Mouse (Mus musculus) intestine, embryonic 15.5 days (tissue): Measurements from ENCODE around the gene Tenm4. TPM values are rescaled to one million over a fixed set of nuclear protein-coding genes. Genes with fewer than 3 reads are reported as not detected.

ENCODE experiments used
- ATAC-seq: fragments of 200-750 bp; cut with Nextera tagmentation; 2 replicates; pipeline ENCODE4 v1.8.0; 2017; ENCODE audit warnings: moderate TSS enrichment, moderate library complexity
- H3K27ac ChIP-seq: fragments of 300-500 bp; sonication (generic); 2 replicates; pipeline ENCODE4 v1.5.1; 2015; ENCODE audit warnings: mild to moderate bottlenecking, inconsistent platforms
- H3K27me3 ChIP-seq: fragments of 300-500 bp; sonication (generic); replicated peaks from 2 replicates; pipeline ENCODE4 v1.6.1; 2015; ENCODE audit warnings: inconsistent platforms
- H3K36me3 ChIP-seq: fragments of 300-500 bp; sonication (generic); 2 replicates; pipeline ENCODE4 v1.6.1; 2015; ENCODE audit warnings: inconsistent platforms
- H3K4me1 ChIP-seq: fragments of 300-500 bp; sonication (generic); replicated peaks from 2 replicates; pipeline ENCODE4 v1.6.1; 2015; ENCODE audit warnings: inconsistent platforms
- H3K4me2 ChIP-seq: fragments of 300-500 bp; sonication (generic); replicated peaks from 2 replicates; pipeline ENCODE4 v1.6.1; 2015; ENCODE audit warnings: mild to moderate bottlenecking, inconsistent platforms
- H3K4me3 ChIP-seq: fragments of 300-500 bp; sonication (generic); replicated peaks from 2 replicates; pipeline ENCODE4 v1.5.1; 2015; ENCODE audit warnings: inconsistent platforms
- H3K9ac ChIP-seq: fragments of 300-500 bp; sonication (generic); 2 replicates; pipeline ENCODE4 v1.6.1; 2015; ENCODE audit warnings: inconsistent platforms
- H3K9me3 ChIP-seq: fragments of 300-500 bp; sonication (generic); 2 replicates; pipeline ENCODE4 v1.6.1; 2016; ENCODE audit warnings: inconsistent platforms
- WGBS: fragments of 180-500 bp; shearing (Covaris S2); methylation state at CpG from one replicate; pipeline ENCODE4 v1.1.7; 2015; 5-methylcytosine and 5-hydroxymethylcytosine counted together
- polyA plus RNA-seq: library from polyadenylated mRNA; unstranded; fragments of >200 nt; fragmentation: Nextera tagmentation; extraction: Ambion mirVana; gene quantifications from 2 replicates; pipeline ENCODE4 v1.2.1, GENCODE M21; 2015

Tenm4 gene
- polyA plus RNA-seq, 1 experiment from 2014 or later = 22.0 TPM

GRCm38 (mm10) chr7:96565806-96566205 lies 394.8 kb downstream of the Tenm4 start:
- no peaks in the 10 kb centered on the region for H3K9me3 ChIP-seq
- H3K27me3 ChIP-seq = no peaks in the 10 kb centered on the region
- H3K4me2 ChIP-seq = no peak overlapping the region
- H3K4me1 ChIP-seq = peaks cover 10% of the 10 kb centered on the region; the same call in 1 of the 2 replicates
- H3K27ac ChIP-seq = no peak overlapping the region
- ATAC-seq = peak; percentile 34; the same call in 1 of the 2 replicates
- H3K9ac ChIP-seq = no peak overlapping the region
- WGBS = 45% methylated on average over 4 of the region's 4 CpGs
- H3K36me3 ChIP-seq = no peaks in the 10 kb centered on the region
- no peak overlapping the region for H3K4me3 ChIP-seq

- no peak for ATAC-seq
- no peak overlapping the region for H3K27ac ChIP-seq
- no peak overlapping the region for H3K4me3 ChIP-seq
- H3K4me2 ChIP-seq = no peak overlapping the region
- no peaks in the 10 kb centered on the region for H3K36me3 ChIP-seq
- peaks cover 10% of the 10 kb centered on the region; the same call in 1 of the 2 replicates for H3K4me1 ChIP-seq
- no peak overlapping the region for H3K9ac ChIP-seq
- H3K27me3 ChIP-seq = no peaks in the 10 kb centered on the region
- H3K9me3 ChIP-seq = no peaks in the 10 kb centered on the region
- whole genome bisulfite sequencing = 73% methylated on average over 4 of the region's 4 CpGs
Observed at GRCm38 (mm10) chr7:96566260-96566659, 395.2 kb downstream of the Tenm4 start.

- H3K4me2 ChIP-seq = no peak overlapping the region
- H3K9ac ChIP-seq = no peak overlapping the region
- H3K9me3 ChIP-seq = no peaks in the 10 kb centered on the region
- no peak overlapping the region for H3K4me3 ChIP-seq
- no peak for ATAC-seq
- H3K4me1 ChIP-seq = peaks cover 9% of the 10 kb centered on the region; the same call in 1 of the 2 replicates
- 91% methylated on average over 3 of the region's 3 CpGs for WGBS
- H3K27me3 ChIP-seq = no peaks in the 10 kb centered on the region
- H3K36me3 ChIP-seq = no peaks in the 10 kb centered on the region
- no peak overlapping the region for H3K27ac ChIP-seq
Observed at GRCm38 (mm10) chr7:96568034-96568433, 397.0 kb downstream of the Tenm4 start.

GRCm38 (mm10) chr7:96570965-96571364 lies 399.9 kb downstream of the Tenm4 start:
- H3K4me3 ChIP-seq = no peak overlapping the region
- H3K4me2 ChIP-seq = no peak overlapping the region
- no peaks in the 10 kb centered on the region for H3K9me3 ChIP-seq
- ATAC-seq = no peak
- no peaks in the 10 kb centered on the region for H3K36me3 ChIP-seq
- H3K27me3 ChIP-seq = no peaks in the 10 kb centered on the region
- no peak overlapping the region for H3K27ac ChIP-seq
- peaks cover 6% of the 10 kb centered on the region for H3K4me1 ChIP-seq
- H3K9ac ChIP-seq = no peak overlapping the region

- Histone ChIP-seq H3K9me3 (no peaks in the 10 kb centered on the region), H3K27ac (no peak overlapping the region), H3K36me3 (no peaks in the 10 kb centered on the region), H3K4me1 (peaks cover 6% of the 10 kb centered on the region), H3K4me2 (no peak overlapping the region), H3K27me3 (no peaks in the 10 kb centered on the region), H3K4me3 (no peak overlapping the region), H3K9ac (no peak overlapping the region)
- 96% methylated on average over 7 of the region's 7 CpGs for WGBS
- ATAC-seq = no peak
Observed at GRCm38 (mm10) chr7:96572995-96573394, 401.9 kb downstream of the Tenm4 start.

GRCm38 (mm10) chr7:96575202-96575650 lies 404.2 kb downstream of the Tenm4 start:
- Histone ChIP-seq H3K9ac (no peak overlapping the region), H3K9me3 (no peaks in the 10 kb centered on the region), H3K4me1 (peaks cover 6% of the 10 kb centered on the region), H3K27me3 (no peaks in the 10 kb centered on the region), H3K27ac (peak overlapping the region; percentile 48), H3K4me3 (no peak overlapping the region), H3K36me3 (no peaks in the 10 kb centered on the region), H3K4me2 (no peak overlapping the region)
- 29% methylated on average over 7 of the region's 7 CpGs for WGBS
- peak; percentile 84 for ATAC-seq

- Histone ChIP-seq H3K36me3 (no peaks in the 10 kb centered on the region), H3K27ac (no peak overlapping the region), H3K27me3 (no peaks in the 10 kb centered on the region), H3K4me2 (no peak overlapping the region), H3K4me3 (no peak overlapping the region), H3K4me1 (no peaks in the 10 kb centered on the region), H3K9ac (no peak overlapping the region), H3K9me3 (no peaks in the 10 kb centered on the region)
- ATAC-seq = no peak
- WGBS = 54% methylated on average over 6 of the region's 6 CpGs
Observed at GRCm38 (mm10) chr7:96582752-96583151, 411.7 kb downstream of the Tenm4 start.

GRCm38 (mm10) chr7:96587403-96587802 lies 416.4 kb downstream of the Tenm4 start:
- ATAC-seq = no peak
- H3K9me3 ChIP-seq = no peaks in the 10 kb centered on the region

GRCm38 (mm10) chr7:96588567-96588966 lies 417.5 kb downstream of the Tenm4 start:
- Histone ChIP-seq H3K4me2 (no peak overlapping the region), H3K4me3 (no peak overlapping the region), H3K27ac (no peak overlapping the region), H3K4me1 (no peaks in the 10 kb centered on the region), H3K9ac (no peak overlapping the region), H3K9me3 (no peaks in the 10 kb centered on the region), H3K36me3 (no peaks in the 10 kb centered on the region), H3K27me3 (no peaks in the 10 kb centered on the region)
- no peak for ATAC-seq
- 66% methylated on average over 6 of the region's 6 CpGs for WGBS

More at GRCm38 (mm10) chr7:96587403-96587802, 416.4 kb downstream of the Tenm4 start:
- no peaks in the 10 kb centered on the region for H3K27me3 ChIP-seq
- H3K4me2 ChIP-seq = no peak overlapping the region
- H3K36me3 ChIP-seq = no peaks in the 10 kb centered on the region
- no peak overlapping the region for H3K27ac ChIP-seq
- no peak overlapping the region for H3K4me3 ChIP-seq
- H3K4me1 ChIP-seq = no peaks in the 10 kb centered on the region
- H3K9ac ChIP-seq = no peak overlapping the region

GRCm38 (mm10) chr7:96595535-96596295 lies 424.7 kb downstream of the Tenm4 start:
- Histone ChIP-seq H3K4me1 (no peaks in the 10 kb centered on the region), H3K4me2 (no peak overlapping the region), H3K9me3 (no peaks in the 10 kb centered on the region), H3K27me3 (no peaks in the 10 kb centered on the region), H3K9ac (no peak overlapping the region), H3K4me3 (no peak overlapping the region), H3K27ac (no peak overlapping the region), H3K36me3 (no peaks in the 10 kb centered on the region)
- WGBS = 87% methylated on average over 9 of the region's 9 CpGs
- no peak for ATAC-seq

- Histone ChIP-seq H3K27ac (no peak overlapping the region), H3K4me3 (no peak overlapping the region), H3K4me2 (no peak overlapping the region), H3K27me3 (no peaks in the 10 kb centered on the region), H3K4me1 (no peaks in the 10 kb centered on the region), H3K9ac (no peak overlapping the region), H3K36me3 (no peaks in the 10 kb centered on the region), H3K9me3 (no peaks in the 10 kb centered on the region)
- 39% methylated on average over 9 of the region's 9 CpGs for WGBS
- no peak for ATAC-seq
Observed at GRCm38 (mm10) chr7:96596402-96597195, 425.6 kb downstream of the Tenm4 start.

- ATAC-seq = no peak
- no peak overlapping the region for H3K4me2 ChIP-seq
- H3K9me3 ChIP-seq = no peaks in the 10 kb centered on the region
- no peaks in the 10 kb centered on the region for H3K4me1 ChIP-seq
- H3K9ac ChIP-seq = no peak overlapping the region
- no peaks in the 10 kb centered on the region for H3K36me3 ChIP-seq
- no peak overlapping the region for H3K27ac ChIP-seq
- no peaks in the 10 kb centered on the region for H3K27me3 ChIP-seq
- WGBS = 94% methylated on average over 4 of the region's 4 CpGs
- H3K4me3 ChIP-seq = no peak overlapping the region
Observed at GRCm38 (mm10) chr7:96597871-96598270, 426.8 kb downstream of the Tenm4 start.
